Mouse (Mus musculus) Muller cell, postnatal 12 days (primary cell): Measurements from ENCODE around the gene Kmt2e.
A peak's percentile ranks its signal among the peaks of the same experiment; 100 is the strongest.
"Not testable (repeated sequence)": the region's sequence is repeated elsewhere in the genome, so short reads cannot be mapped to it uniquely, and the experiment has no call there.

ENCODE experiments used
- DNase-seq: peaks from one replicate; pipeline ENCODE4 v3.0.0-alpha.2; 2015; ENCODE audit errors: inconsistent ontology term

Gene Kmt2e

DNA sequence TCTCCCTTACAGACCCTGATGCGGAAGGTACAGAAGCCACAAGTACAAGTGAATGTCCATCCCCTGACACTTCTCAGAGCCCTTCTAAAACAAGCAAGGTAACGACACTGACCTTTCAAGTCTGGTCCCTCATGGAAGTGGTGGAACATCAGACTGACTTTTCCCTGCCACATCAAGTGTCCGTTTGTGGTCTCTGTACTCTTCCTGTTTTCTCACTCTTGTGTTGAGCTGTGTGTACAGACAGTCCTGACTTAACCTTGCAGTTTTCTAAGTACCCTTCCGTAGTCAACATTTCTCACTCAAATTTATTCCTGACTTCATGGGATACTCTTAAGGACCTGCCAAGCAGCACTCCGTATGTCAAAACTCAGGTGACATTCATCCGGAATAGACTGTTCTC is 66.5 kb downstream of the Kmt2e start:
- no peak for DNase-seq

DNA sequence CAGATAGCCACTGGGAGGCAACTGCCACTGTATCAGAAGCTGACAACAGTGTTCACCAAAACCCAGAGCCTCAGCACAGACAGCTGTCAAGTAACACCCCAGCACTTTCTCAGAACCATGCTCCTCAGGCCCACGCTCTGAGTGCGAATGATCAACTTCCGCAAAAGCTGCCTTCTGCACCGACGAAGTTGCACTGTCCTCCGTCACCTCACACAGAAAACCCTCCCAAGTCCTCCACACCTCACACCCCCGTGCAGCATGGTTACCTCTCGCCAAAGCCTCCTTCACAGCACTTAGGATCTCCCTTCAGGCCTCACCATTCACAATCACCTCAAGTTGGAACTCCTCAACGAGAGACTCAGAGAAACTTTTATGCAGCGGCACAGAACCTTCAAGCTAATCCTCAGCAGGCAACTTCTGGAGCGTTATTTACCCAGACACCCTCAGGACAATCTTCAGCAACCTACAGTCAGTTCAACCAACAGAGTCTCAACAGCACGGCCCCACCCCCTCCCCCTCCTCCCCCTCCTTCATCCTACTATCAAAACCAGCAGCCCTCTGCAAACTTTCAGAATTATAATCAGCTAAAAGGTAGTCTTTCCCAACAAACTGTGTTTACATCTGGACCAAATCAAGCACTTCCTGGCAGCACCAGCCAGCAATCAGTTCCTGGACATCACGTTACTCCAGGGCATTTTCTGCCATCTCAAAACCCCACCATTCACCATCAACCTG is 67.5 kb downstream of the Kmt2e start:
- DNase-seq: no peak

GRCm38 (mm10) chr5:23502317-23502937 is 68.2 kb downstream of the Kmt2e start:
- DNase-seq: no peak

DNA sequence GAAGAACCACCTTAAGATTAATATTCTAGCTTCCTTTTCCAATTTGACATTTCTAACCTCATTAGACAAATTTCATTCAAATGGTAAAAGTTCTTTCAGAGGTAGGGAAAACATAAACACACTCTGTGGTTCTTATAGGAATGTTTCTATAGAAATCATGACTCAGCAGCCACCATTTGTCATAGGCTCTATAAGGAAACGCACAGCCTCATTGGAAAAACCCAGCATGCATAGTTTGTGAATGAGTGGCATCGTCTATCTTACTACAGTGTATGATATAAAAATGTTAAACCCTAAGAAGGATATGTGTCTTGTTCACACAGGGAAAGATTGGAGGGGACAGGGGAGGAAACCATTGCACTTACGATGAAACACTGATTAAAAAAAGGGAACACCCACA is 71.3 kb downstream of the Kmt2e start:
- no peak for DNase-seq

GRCm38 (mm10) chr5:23507210-23507609 is 73.0 kb downstream of the Kmt2e start:
- no peak for DNase-seq

GRCm38 (mm10) chr5:23508630-23509029 is 74.4 kb downstream of the Kmt2e start:
- DNase-seq: no peak

DNA sequence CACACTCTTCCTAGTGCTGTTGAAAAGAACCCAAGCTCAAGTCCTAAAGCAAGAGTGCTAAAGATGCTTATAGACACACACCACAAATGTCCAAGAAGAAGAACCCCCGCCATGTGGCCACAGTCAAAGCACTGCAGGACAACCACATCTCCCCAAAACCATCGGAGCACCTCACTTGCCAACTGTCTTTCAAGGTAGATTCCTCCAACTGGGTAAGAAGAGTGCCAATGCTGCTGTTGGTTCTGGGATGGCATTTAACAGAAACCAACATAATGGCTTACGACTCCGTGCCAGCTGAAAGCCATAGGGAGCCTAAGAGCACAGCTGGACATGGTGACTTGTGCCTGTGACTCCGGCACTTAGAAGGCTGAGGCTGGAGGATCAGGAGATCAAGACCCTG is 77.2 kb downstream of the Kmt2e start:
- no peak for DNase-seq

DNA sequence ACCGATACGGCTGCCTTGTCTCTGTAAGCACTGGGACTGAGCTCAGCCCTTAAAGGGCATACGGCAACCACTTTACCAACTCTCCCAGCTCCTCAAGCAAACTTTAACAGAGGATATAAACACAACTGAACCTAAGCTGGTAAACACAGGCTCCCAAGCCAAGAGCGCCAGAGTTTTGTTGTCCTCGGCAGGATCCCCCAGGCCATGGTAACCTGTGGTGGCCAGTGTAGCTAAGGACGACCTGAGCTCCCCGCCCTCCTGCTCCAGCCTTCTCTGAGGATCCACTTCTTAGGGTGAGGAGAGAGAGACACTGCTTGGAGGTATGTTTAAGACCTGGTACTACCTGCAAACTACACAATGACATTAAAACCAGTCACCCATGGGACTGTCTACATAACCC is 78.3 kb downstream of the Kmt2e start:
- no peak for DNase-seq

DNA sequence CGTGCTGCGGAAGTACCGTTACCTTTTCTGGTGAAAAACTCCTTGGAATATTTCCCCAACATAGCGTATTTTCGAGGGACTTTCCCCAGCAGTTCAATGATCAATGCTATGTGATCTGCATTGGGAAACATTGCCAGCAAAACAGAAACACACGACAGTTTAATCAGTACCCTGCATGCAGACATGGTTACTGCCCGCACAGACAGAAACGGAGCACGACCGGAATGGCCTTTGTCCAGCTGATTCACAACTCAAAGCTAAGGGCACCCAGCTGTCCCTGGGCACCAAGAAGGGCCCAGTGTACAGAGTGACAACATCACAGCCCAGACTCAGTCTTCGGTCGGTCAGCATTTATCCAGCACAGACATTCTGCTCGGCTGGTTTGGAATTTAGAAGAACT is 79.2 kb downstream of the Kmt2e start:
- DNase-seq: no peak

DNA sequence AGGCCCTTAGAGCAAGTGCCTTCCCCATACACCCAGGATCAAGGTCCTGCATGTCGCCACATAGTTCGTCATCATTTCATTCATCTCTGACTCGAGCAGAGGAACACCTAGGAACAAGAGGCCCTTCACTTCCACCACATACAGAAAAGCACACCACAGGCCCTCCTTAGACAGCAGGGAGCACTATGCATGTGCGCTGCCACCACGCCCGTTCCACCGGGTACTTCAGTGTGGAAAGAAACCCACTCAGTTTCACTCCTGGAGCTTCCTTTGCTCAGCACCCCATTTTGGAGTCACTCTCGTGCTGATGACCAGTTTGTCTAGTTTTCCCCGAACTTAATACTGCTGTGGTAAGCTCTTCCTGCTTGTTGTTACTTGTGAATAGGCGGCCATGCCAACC is 80.8 kb downstream of the Kmt2e start:
- DNase-seq: no peak

DNA sequence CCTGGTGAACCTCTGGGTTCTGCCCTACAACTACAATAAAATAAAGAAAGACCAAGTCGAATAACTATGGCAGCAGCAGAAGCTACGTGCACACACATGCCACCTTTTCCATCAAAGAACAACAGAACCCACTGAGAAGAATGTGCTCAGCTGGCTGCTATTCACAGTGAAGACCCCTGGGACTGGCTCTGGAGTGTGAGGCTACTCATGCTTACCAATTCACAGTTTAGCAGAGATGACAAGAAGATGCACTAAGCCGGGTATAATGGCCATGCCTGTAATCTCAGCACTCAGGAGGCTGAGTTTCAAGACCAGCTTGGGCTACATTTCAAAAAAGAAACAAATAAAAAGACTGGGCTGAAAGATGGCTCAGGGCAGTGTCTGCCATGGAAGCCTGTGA is 82.7 kb downstream of the Kmt2e start:
- no peak for DNase-seq

GRCm38 (mm10) chr5:23517839-23518238 is 83.6 kb downstream of the Kmt2e start:
- no peak for DNase-seq

DNA sequence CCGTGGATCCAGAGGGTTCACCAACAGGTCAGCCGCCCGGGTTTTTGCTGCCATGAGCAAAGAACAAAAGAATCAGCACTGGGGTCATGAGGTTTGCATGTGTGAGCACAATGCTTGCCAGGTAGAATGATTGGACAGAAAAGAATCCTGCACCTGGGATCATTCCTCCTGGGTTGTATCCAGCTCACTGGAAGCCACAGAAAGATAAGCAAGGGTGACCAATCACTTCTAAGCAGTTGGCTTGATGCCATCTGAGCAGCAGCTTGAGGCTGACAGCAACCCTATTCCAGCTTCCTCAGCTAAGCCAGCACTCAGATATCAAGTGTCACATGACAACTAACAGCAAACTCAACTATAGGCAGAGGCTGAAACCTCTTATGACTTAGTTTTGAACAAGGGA is 84.4 kb downstream of the Kmt2e start:
- DNase-seq: peak; percentile 78

DNA sequence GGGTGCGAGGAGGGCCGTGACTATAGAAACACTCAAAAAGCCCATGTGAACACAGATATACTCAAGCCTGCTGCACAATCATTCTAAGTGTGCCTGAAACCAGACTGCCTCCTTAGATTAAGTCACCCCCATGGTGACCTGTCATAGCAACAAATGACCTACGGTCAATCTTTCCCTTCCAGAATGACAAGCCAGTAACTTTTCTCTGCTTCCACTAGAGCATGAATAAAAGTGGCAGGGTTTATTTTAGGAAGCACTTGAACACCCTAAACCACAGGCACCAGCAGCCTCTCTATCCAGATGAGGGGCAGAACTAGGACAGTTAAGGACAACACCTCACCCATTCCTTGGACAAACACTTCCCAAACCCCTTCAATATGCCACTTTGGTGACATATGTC is 85.4 kb downstream of the Kmt2e start:
- DNase-seq: no peak

- DNase-seq: no peak
Measured at GRCm38 (mm10) chr5:23521645-23522044, 87.4 kb downstream of the Kmt2e start.

GRCm38 (mm10) chr5:23523936-23524335 is 89.7 kb downstream of the Kmt2e start:
- DNase-seq: no peak

DNA sequence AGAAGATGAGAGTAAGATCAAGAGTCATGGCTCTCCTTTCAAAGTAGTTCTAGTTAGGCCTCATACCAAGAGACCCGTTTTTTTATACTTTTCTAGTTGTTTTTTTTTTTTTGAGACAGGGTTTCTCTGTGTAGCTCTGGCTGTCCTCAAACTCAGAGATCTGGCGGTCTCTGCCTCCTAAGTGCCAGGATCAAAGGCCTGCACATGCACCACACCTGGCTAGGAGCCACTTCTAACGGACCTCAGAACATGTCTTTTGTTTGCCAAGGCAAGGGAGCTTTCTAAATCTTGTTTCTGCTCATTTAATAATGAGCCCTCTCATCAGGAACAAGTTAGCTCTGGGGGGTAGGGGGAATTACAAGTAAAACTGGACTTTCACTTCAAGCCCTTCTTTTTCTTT is 90.4 kb downstream of the Kmt2e start:
- DNase-seq: no peak

DNA sequence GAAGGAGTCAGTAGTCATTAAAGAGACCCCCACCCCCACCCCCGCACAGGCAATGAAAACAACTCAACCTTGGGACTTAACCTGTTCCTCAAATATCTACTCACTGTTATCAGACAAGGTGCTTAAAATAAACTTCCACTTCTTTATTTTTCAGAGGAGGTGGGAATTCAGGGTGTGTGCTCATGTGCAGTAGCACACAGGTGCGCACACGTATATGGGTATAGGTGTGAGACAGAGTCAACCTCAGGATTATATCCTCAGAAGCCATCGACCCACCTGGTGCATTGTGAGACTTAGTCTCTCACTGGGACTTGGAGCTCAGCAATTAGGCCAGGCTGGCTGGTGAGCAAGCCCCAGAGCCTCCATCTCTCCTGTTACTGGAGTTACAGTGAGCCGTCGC is 96.9 kb downstream of the Kmt2e start:
- DNase-seq: no peak

GRCm38 (mm10) chr5:23531541-23532096 is 97.4 kb downstream of the Kmt2e start:
- no peak for DNase-seq

DNA sequence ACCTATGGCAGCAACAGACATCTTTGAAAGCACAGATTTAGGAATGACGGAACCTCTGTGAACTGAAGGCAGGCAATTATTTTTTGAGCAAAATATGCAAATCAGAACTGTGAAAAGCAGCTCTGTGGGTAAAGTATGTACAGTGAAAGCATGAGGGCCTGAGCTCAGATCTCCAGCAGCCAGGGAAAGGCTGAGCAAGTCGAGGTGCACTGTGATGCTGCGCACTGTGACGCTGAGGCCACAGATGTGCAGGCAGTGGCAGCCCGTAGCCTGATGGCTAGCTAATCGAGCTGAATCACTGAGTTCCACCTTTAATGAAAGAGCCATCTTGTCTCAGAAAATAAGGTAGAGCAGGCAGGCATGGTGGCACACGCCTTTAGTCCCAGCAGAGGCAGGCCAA is 101.5 kb downstream of the Kmt2e start:
- DNase-seq: no peak

GRCm38 (mm10) chr5:23551687-23552086 is 117.4 kb downstream of the Kmt2e start:
- DNase-seq: no peak

- DNase-seq: not testable (repeated sequence)
Measured at GRCm38 (mm10) chr5:23553338-23553737, 119.1 kb downstream of the Kmt2e start.
